7 mouse cellular contexts compared by ENCODE assay signal in genomic region chr1:75382356-75383071, GRCm38 (mm10). TPM values are rescaled to one million over a fixed set of nuclear protein-coding genes. Genes with fewer than 3 reads are reported as not detected.
DNase-seq lines count a peak whose midpoint lies in the region; ATAC-seq and TF ChIP-seq lines count a peak whose summit lies in the region.

No protein-coding gene starts in this region.

- in situ Hi-C loops in ES-E14 (cut with MboI; ENCODE audit: low sequenced_read_pairs in 2 of 2, unreplicated experiment in 2 of 2), result no loop called here

- H3K79me2 ChIP-seq in C2C12 (ENCODE audit: control insufficient read depth, insufficient read depth), result peaks cover 10% of the 10 kb centered on the region

- H3K27ac ChIP-seq in ES-E14 (ENCODE audit: insufficient read depth, low read depth, low read length, poor library complexity, severe bottlenecking), result no peak overlapping the region; the same call in 1 of the 2 replicates
- H3K27ac ChIP-seq in embryonic facial prominence, embryonic 11.5 days (replicated peaks; ENCODE audit: low read depth, low read length), result peak overlapping the region; percentile 62
- peak overlapping the region; percentile 72 for H3K27ac ChIP-seq in intestine, embryonic 15.5 days
- no peak overlapping the region for H3K27ac ChIP-seq in liver, postnatal 0 days (ENCODE audit: low read depth)

- H3K4me2 ChIP-seq in embryonic facial prominence, embryonic 11.5 days (ENCODE audit: low read depth, low read length), result peak overlapping the region; percentile 99
- H3K4me2 ChIP-seq in intestine, embryonic 15.5 days (replicated peaks), result peak overlapping the region; percentile 93
- H3K4me2 ChIP-seq in liver, postnatal 0 days (ENCODE audit: low read depth, low read length), result peak overlapping the region; percentile 70

- WGBS in embryonic facial prominence, embryonic 11.5 days, result under 1% methylated on average over 22 of the region's 28 CpGs
- WGBS in intestine, embryonic 15.5 days, result 3% methylated on average over 28 of the region's 28 CpGs
- WGBS in liver, postnatal 0 days (ENCODE audit: insufficient replicate concordance), result 6% methylated on average over 25 of the region's 28 CpGs

- peak; percentile 8; the same call in 1 of the 2 replicates for ATAC-seq in embryonic facial prominence, embryonic 11.5 days (replicated peaks; ENCODE audit: insufficient number of reproducible peaks, low FRiP score, low TSS enrichment, low read depth)
- peak; percentile 10 for ATAC-seq in intestine, embryonic 15.5 days
- no peak for ATAC-seq in liver, postnatal 0 days

- no peak for TF ChIP-seq EP300 in liver, postnatal 0 days (IDR thresholded peaks at IDR 0.05; ENCODE audit: low read depth)

- H3K4me1 ChIP-seq in ES-E14 (ENCODE audit: control insufficient read depth in 2 of 2, insufficient read depth in 2 of 2, low read length in 2 of 2, poor library complexity in 1 of 2), result peaks cover 4 to 13% of the 10 kb centered on the region in 2 experiments
- peaks cover 5% of the 10 kb centered on the region for H3K4me1 ChIP-seq in embryonic facial prominence, embryonic 11.5 days (ENCODE audit: control insufficient read depth, insufficient read depth, low read length)
- H3K4me1 ChIP-seq in intestine, embryonic 15.5 days (replicated peaks), result peaks cover 31% of the 10 kb centered on the region
- H3K4me1 ChIP-seq in liver, postnatal 0 days (ENCODE audit: insufficient read depth), result no peaks in the 10 kb centered on the region

- no peaks in the 10 kb centered on the region for H3K9me3 ChIP-seq in ES-E14 (ENCODE audit: control insufficient read depth, insufficient read depth, low read depth, low read length)
- H3K9me3 ChIP-seq in embryonic facial prominence, embryonic 11.5 days (replicated peaks; ENCODE audit: control insufficient read depth, low read length), result no peaks in the 10 kb centered on the region
- H3K9me3 ChIP-seq in intestine, embryonic 15.5 days, result no peaks in the 10 kb centered on the region
- peaks cover 7% of the 10 kb centered on the region; the same call in 1 of the 2 replicates for H3K9me3 ChIP-seq in liver, postnatal 0 days (ENCODE audit: low read length)

- no peak for TF ChIP-seq CTCF in C2C12 (IDR thresholded peaks at IDR 0.05; ENCODE audit: control insufficient read depth, insufficient read depth, insufficient read length)
- TF ChIP-seq CTCF in liver, postnatal 0 days (IDR thresholded peaks at IDR 0.05; ENCODE audit: low read depth), result no peak

- peaks cover 3% of the 10 kb centered on the region for H3K79me3 ChIP-seq in C2C12 (ENCODE audit: low read depth)

- H3K9ac ChIP-seq in ES-E14 (ENCODE audit: insufficient read depth, low read depth, low read length, poor library complexity, severe bottlenecking), result peak overlapping the region; percentile 63
- H3K9ac ChIP-seq in embryonic facial prominence, embryonic 11.5 days (replicated peaks; ENCODE audit: low read length), result peak overlapping the region; percentile 69
- peak overlapping the region; percentile 70 for H3K9ac ChIP-seq in intestine, embryonic 15.5 days
- H3K9ac ChIP-seq in liver, postnatal 0 days (replicated peaks), result no peak overlapping the region

- H3K36me3 ChIP-seq in C2C12 (ENCODE audit: control insufficient read depth, insufficient read depth) (peaks cover 14% of the 10 kb centered on the region), ES-E14 (ENCODE audit: control insufficient read depth, insufficient read depth, low read length, poor library complexity, severe bottlenecking) (peaks cover 2% of the 10 kb centered on the region; the same call in 1 of the 2 replicates)
- H3K36me3 ChIP-seq in embryonic facial prominence, embryonic 11.5 days (replicated peaks; ENCODE audit: control insufficient read depth, insufficient read depth, low read depth, low read length), result no peaks in the 10 kb centered on the region
- no peaks in the 10 kb centered on the region for H3K36me3 ChIP-seq in intestine, embryonic 15.5 days
- no peaks in the 10 kb centered on the region for H3K36me3 ChIP-seq in liver, postnatal 0 days (replicated peaks; ENCODE audit: insufficient read depth, low read length)

- DNase-seq in ES-E14 (ENCODE audit: low read depth, low spot score), result no peak
- peak; percentile 55 for DNase-seq in embryonic facial prominence, embryonic 11.5 days (ENCODE audit: low spot score)
- no peak for DNase-seq in liver, postnatal 0 days
- DNase-seq in adrenal gland, adult 18-20 months (ENCODE audit: low spot score in 2 of 2), result no peak
- DNase-seq in thymus, postnatal 14 days, result no peak

- H3ac ChIP-seq in C2C12 (ENCODE audit: control insufficient read depth, insufficient read length, low read depth), result peak overlapping the region; percentile 79

- peak overlapping the region; percentile 50 for H3K4me3 ChIP-seq in C2C12 (ENCODE audit: insufficient read depth, poor library complexity, severe bottlenecking)
- peak overlapping the region; percentile 69 to 85 for H3K4me3 ChIP-seq in ES-E14 (ENCODE audit: insufficient read depth in 1 of 2, low read depth in 1 of 2, low read length in 2 of 2, poor library complexity in 1 of 2, severe bottlenecking in 1 of 2)
- H3K4me3 ChIP-seq in embryonic facial prominence, embryonic 11.5 days (ENCODE audit: low read depth, low read length), result peak overlapping the region; percentile 82
- H3K4me3 ChIP-seq in intestine, embryonic 15.5 days (replicated peaks), result peak overlapping the region; percentile 71
- peak overlapping the region; percentile 40 for H3K4me3 ChIP-seq in liver, postnatal 0 days (ENCODE audit: low read depth, low read length)

- no peaks in the 10 kb centered on the region for H3K27me3 ChIP-seq in C2C12 (ENCODE audit: control insufficient read depth, insufficient read depth, insufficient read length)
- H3K27me3 ChIP-seq in embryonic facial prominence, embryonic 11.5 days (ENCODE audit: control insufficient read depth, insufficient read depth, low read length), result peaks cover 9% of the 10 kb centered on the region
- peaks cover 11% of the 10 kb centered on the region for H3K27me3 ChIP-seq in intestine, embryonic 15.5 days (replicated peaks)
- peaks cover 56% of the 10 kb centered on the region for H3K27me3 ChIP-seq in liver, postnatal 0 days (ENCODE audit: insufficient read depth, low read length)

TF ChIP-seq in C2C12, 6 proteins besides CTCF, POLR2A, EP300 and RAD21:
- TF ChIP-seq FOSL1 (IDR thresholded peaks at IDR 0.05; ENCODE audit: insufficient read depth, low read length, poor library complexity, severe bottlenecking) (no peak), MYOD1 (IDR thresholded peaks at IDR 0.05; ENCODE audit: control insufficient read depth, insufficient read length, low read depth) (no peak), USF1 (IDR thresholded peaks at IDR 0.05; ENCODE audit: low read depth) (no peak), MAX (IDR thresholded peaks at IDR 0.05) (no peak), CEBPB (IDR thresholded peaks at IDR 0.05; ENCODE audit: low read depth) (no peak), MYOG (IDR thresholded peaks at IDR 0.05; ENCODE audit: control insufficient read depth, extremely low read depth, insufficient read length) (no peak)

TF ChIP-seq in ES-E14, 5 proteins besides CTCF, POLR2A, EP300 and RAD21:
- TF ChIP-seq MAFK (IDR thresholded peaks at IDR 0.05; ENCODE audit: insufficient read depth, low read depth, low read length) (no peak), CHD2 (IDR thresholded peaks at IDR 0.05; ENCODE audit: low read depth, low read length) (no peak), ZC3H11A (IDR thresholded peaks at IDR 0.05; ENCODE audit: borderline replicate concordance, low read depth, low read length) (no peak), HCFC1 (IDR thresholded peaks at IDR 0.05; ENCODE audit: borderline replicate concordance, insufficient read depth, low read length) (no peak), ZNF384 (IDR thresholded peaks at IDR 0.05; ENCODE audit: low read depth, low read length) (no peak)

RNA-seq across cellular contexts. Expression of gene Speg, which starts 7.4 kb away (rescaled TPM):
- 29.4 TPM for polyA plus RNA-seq in C2C12 (2012; fragmentation: generic; extraction: Trizol)
- 16.9 and 31.2 TPM in 2 replicates for total RNA-seq in ES-E14 (2012; rRNA removed)
- polyA plus RNA-seq in embryonic facial prominence, embryonic 11.5 days (2014; fragmentation: Nextera tagmentation; extraction: Ambion mirVana), result 16.7 and 19.9 TPM in 2 replicates
- 35.6 and 39.3 TPM in 2 replicates for polyA plus RNA-seq in intestine, embryonic 15.5 days (2015; fragmentation: Nextera tagmentation; extraction: Ambion mirVana)
- polyA plus RNA-seq in liver, postnatal 0 days (2015; fragmentation: Nextera tagmentation; extraction: Ambion mirVana), result 3.4 and 3.5 TPM in 2 replicates
- 10 to 100 TPM in 1 of 2 experiments, 1 to 10 TPM in 1; 7.3 to 10.8 TPM for total RNA-seq in adrenal gland, adult 18-20 months (2021)

RNA-seq across cellular contexts. Expression of gene Des, which starts 22.4 kb away (rescaled TPM):
- 657 TPM for polyA plus RNA-seq in C2C12 (2012; fragmentation: generic; extraction: Trizol)
- total RNA-seq in ES-E14 (2012; rRNA removed), result 10.8 and 19.4 TPM in 2 replicates
- 6.9 and 9.9 TPM in 2 replicates for polyA plus RNA-seq in embryonic facial prominence, embryonic 11.5 days (2014; fragmentation: Nextera tagmentation; extraction: Ambion mirVana)
- 105 and 111 TPM in 2 replicates for polyA plus RNA-seq in intestine, embryonic 15.5 days (2015; fragmentation: Nextera tagmentation; extraction: Ambion mirVana)
- polyA plus RNA-seq in liver, postnatal 0 days (2015; fragmentation: Nextera tagmentation; extraction: Ambion mirVana), result 4.0 and 14.2 TPM in 2 replicates
- total RNA-seq in adrenal gland, adult 18-20 months (2021), result 10 to 100 TPM; 15.9 to 21.3 TPM

RNA-seq across cellular contexts. Expression of gene Gmppa, which starts 53.2 kb away (rescaled TPM):
- 78.8 TPM for polyA plus RNA-seq in C2C12 (2012; fragmentation: generic; extraction: Trizol)
- total RNA-seq in ES-E14 (2012; rRNA removed), result 40.2 and 51.6 TPM in 2 replicates
- 36.9 and 38.4 TPM in 2 replicates for polyA plus RNA-seq in embryonic facial prominence, embryonic 11.5 days (2014; fragmentation: Nextera tagmentation; extraction: Ambion mirVana)
- polyA plus RNA-seq in intestine, embryonic 15.5 days (2015; fragmentation: Nextera tagmentation; extraction: Ambion mirVana), result 98.9 and 103 TPM in 2 replicates
- 21.0 and 22.0 TPM in 2 replicates for polyA plus RNA-seq in liver, postnatal 0 days (2015; fragmentation: Nextera tagmentation; extraction: Ambion mirVana)
- 10 to 100 TPM; 53.2 to 56.1 TPM for total RNA-seq in adrenal gland, adult 18-20 months (2021)

Comparison
In these comparisons a context has a peak if more than half of its experiments do, and no peak if none do; other contexts are left out.
1. H3K27ac ChIP-seq: peak in embryonic facial prominence, embryonic 11.5 days (single experiment) and intestine, embryonic 15.5 days (single experiment); none in ES-E14 (single experiment) and liver, postnatal 0 days (single experiment).
2. Peak in every context shown above with its lines, with median percentiles within 50 percentile points of each other: H3K4me3 ChIP-seq and H3K4me2 ChIP-seq.